Mouse (Mus musculus): ENCODE results near the gene Etl4.

DNA sequence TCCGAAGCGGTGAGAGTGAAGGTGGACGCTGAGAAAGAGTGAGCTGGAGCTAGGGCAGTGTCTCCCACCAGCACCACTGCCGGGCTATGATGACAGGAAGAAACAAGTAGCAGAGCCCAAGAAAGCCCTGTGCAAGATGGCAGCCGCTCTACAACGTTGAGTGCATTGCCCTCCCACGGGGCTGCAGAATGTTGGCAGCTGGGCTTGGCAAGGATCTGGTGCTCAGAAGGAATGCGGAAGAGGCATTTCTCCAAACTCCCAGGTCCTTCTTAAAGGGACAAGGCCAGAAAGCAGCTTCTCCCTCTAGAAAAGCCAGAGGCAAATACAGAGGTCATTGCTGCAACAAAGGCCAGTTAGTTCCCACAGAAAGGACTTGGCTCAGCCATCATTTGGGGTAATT lies 901.9 kb downstream of the Etl4 start:
- no peak for TF ChIP-seq CTCF (IDR thresholded peaks at IDR 0.05; ENCODE audit: extremely low read depth, insufficient read length, insufficient replicate concordance, low read depth, low read length)
- no peak for TF ChIP-seq POLR2A (IDR thresholded peaks at IDR 0.05; ENCODE audit: low read depth, low read length)

All from small intestine, adult 2 months (tissue).